Mouse (Mus musculus) layer of hippocampus, adult 18-20 months (tissue): Measurements from ENCODE around the gene Tpbg. TPM values are rescaled to one million over a fixed set of nuclear protein-coding genes. Genes with fewer than 3 reads are reported as not detected.

Experiments used
- total RNA-seq, 2 experiments: library from RNA; stranded (reverse); gene quantifications; 2 replicates each; pipeline ENCODE4 v1.2.3; 2021

Gene Tpbg
- total RNA-seq, 2 experiments from 2014 or later = 9.8 to 12.2 TPM

Other genes starting within 250 kb of the Tpbg start
- gene Ibtk, start 93.0 kb upstream of the Tpbg start, total RNA-seq = 10 to 100 TPM; 21.8 to 22.9 TPM